Mouse (Mus musculus): ENCODE data around the gene Isyna1. TPM values are rescaled to one million over a fixed set of nuclear protein-coding genes. Genes with fewer than 3 reads are reported as not detected.

Gene Isyna1
- total RNA-seq (2023), result 10 to 100 TPM; 76.4 to 85.3 TPM

GRCm38 (mm10) chr8:70593961-70594609, at the start of gene Isyna1:
TSS of gene Isyna1 (plus strand) at chr8:70594373.

GRCm38 (mm10) chr8:70608749-70609367, 14.7 kb downstream of the Isyna1 start, which contains the start of gene Ssbp4:
TSS of gene Ssbp4 (minus strand) at chr8:70608872.

GRCm38 (mm10) chr8:70615894-70616293, 21.7 kb downstream of the Isyna1 start, which contains the start of gene Lrrc25:
TSS of gene Lrrc25 (plus strand) at chr8:70616155.

GRCm38 (mm10) chr8:70632346-70632892, 38.2 kb downstream of the Isyna1 start, which contains the start of gene Gdf15:
TSS of gene Gdf15 (minus strand) at chr8:70632456.

Other genes starting within 250 kb of the Isyna1 start
- gene Upf1, start 241.1 kb upstream of the Isyna1 start, total RNA-seq (2023), result 10 to 100 TPM; 81.4 to 87.5 TPM
- 1 to 10 TPM; 1.0 to 1.7 TPM for gene Comp, start 220.8 kb upstream of the Isyna1 start, total RNA-seq (2023)
- gene Crtc1, start 154.8 kb upstream of the Isyna1 start, total RNA-seq (2023), result 10 to 100 TPM; 22.0 to 24.7 TPM
- 10 to 100 TPM in 1 of 2 experiments, 1 to 10 TPM in 1; 9.8 to 10.7 TPM for gene Klhl26, start 117.4 kb upstream of the Isyna1 start, total RNA-seq (2023)
- gene Tmem59l, start 107.0 kb upstream of the Isyna1 start, total RNA-seq (2023), result not detected
- not detected for gene Crlf1, start 101.2 kb upstream of the Isyna1 start, total RNA-seq (2023)
- 10 to 100 TPM; 64.4 to 64.7 TPM for gene Rex1bd, start 87.6 kb upstream of the Isyna1 start, total RNA-seq (2023)
- gene Uba52, start 83.6 kb upstream of the Isyna1 start, total RNA-seq (2023), result 1,000 to 10,000 TPM; 3,558 to 3,776 TPM
- gene Fkbp8, start 66.6 kb upstream of the Isyna1 start, total RNA-seq (2023), result 100 to 1,000 TPM; 257 to 281 TPM
- 10 to 100 TPM; 57.3 to 61.1 TPM for gene Kxd1, start 66.4 kb upstream of the Isyna1 start, total RNA-seq (2023)
- 10 to 100 TPM; 27.8 to 29.0 TPM for gene Ell, start 54.9 kb upstream of the Isyna1 start, total RNA-seq (2023)
- 100 to 1,000 TPM in 1 of 2 experiments, 10 to 100 TPM in 1; 93.5 to 116 TPM for gene Ssbp4, start 14.5 kb downstream of the Isyna1 start, total RNA-seq (2023)
- 1 to 10 TPM in 1 of 2 experiments, under 1 TPM in 1; 0.98 to 1.3 TPM for gene Lrrc25, start 21.8 kb downstream of the Isyna1 start, total RNA-seq (2023)
- not detected for gene Gdf15, start 38.1 kb downstream of the Isyna1 start, total RNA-seq (2023)
- 1 to 10 TPM; 2.6 to 3.7 TPM for gene Pgpep1, start 66.0 kb downstream of the Isyna1 start, total RNA-seq (2023)
- 100 to 1,000 TPM; 133 to 142 TPM for gene Lsm4, start 78.9 kb downstream of the Isyna1 start, total RNA-seq (2023)
- 100 to 1,000 TPM; 758 to 827 TPM for gene Jund, start 104.6 kb downstream of the Isyna1 start, total RNA-seq (2023)
- gene Iqcn, start 109.1 kb downstream of the Isyna1 start, total RNA-seq (2023), result 1 to 10 TPM; 3.7 to 7.6 TPM
- gene Gm3336, start 124.2 kb downstream of the Isyna1 start, total RNA-seq (2023), result not detected
- under 1 TPM; 0.32 to 0.47 TPM for gene Pde4c, start 129.3 kb downstream of the Isyna1 start, total RNA-seq (2023)
- 1 to 10 TPM; 6.0 to 6.4 TPM for gene Rab3a, start 160.3 kb downstream of the Isyna1 start, total RNA-seq (2023)
- 10 to 100 TPM; 20.7 to 25.0 TPM for gene Mpv17l2, start 166.6 kb downstream of the Isyna1 start, total RNA-seq (2023)
- 10 to 100 TPM; 14.2 to 17.2 TPM for gene Pik3r2, start 182.3 kb downstream of the Isyna1 start, total RNA-seq (2023)
- 100 to 1,000 TPM; 188 to 190 TPM for gene Mast3, start 210.7 kb downstream of the Isyna1 start, total RNA-seq (2023)
- gene Il12rb1, start 214.1 kb downstream of the Isyna1 start, total RNA-seq (2023), result 10 to 100 TPM in 1 of 2 experiments, 1 to 10 TPM in 1; 8.1 to 19.1 TPM
- gene Arrdc2, start 245.3 kb downstream of the Isyna1 start, total RNA-seq (2023), result 10 to 100 TPM; 36.5 to 42.1 TPM